Mouse (Mus musculus) embryonic facial prominence, embryonic 11.5 days (tissue): ENCODE results near the gene Per1. TPM values are rescaled to one million over a fixed set of nuclear protein-coding genes. Genes with fewer than 3 reads are reported as not detected.
A peak's percentile ranks its signal among the peaks of the same experiment; 100 is the strongest.

ENCODE experiments used
- ATAC-seq: fragments of 200-750 bp; cut with Nextera tagmentation; replicated peaks from 2 replicates; pipeline ENCODE4 v1.8.0; 2017; ENCODE audit warnings: low read depth; ENCODE audit not compliant: insufficient number of reproducible peaks, low FRiP score, low TSS enrichment
- DNase-seq: peaks from one replicate; pipeline ENCODE4 v3.0.0-alpha.2; 2015; ENCODE audit warnings: low spot score
- H3K27ac ChIP-seq: fragments of 300-500 bp; sonication (generic); replicated peaks from 2 replicates; pipeline ENCODE4 v1.5.1; 2014; ENCODE audit warnings: mild to moderate bottlenecking, low read depth, low read length, control low read depth
- H3K27me3 ChIP-seq: fragments of 300-500 bp; sonication (generic); 2 replicates; pipeline ENCODE4 v1.6.1; 2014; ENCODE audit warnings: mild to moderate bottlenecking, low read length, moderate library complexity, mixed read lengths; ENCODE audit not compliant: control insufficient read depth, insufficient read depth
- H3K36me3 ChIP-seq: fragments of 300-500 bp; sonication (generic); replicated peaks from 2 replicates; pipeline ENCODE4 v1.6.1; 2014; ENCODE audit warnings: low read depth, mild to moderate bottlenecking, low read length, moderate library complexity, mixed read lengths; ENCODE audit not compliant: control insufficient read depth, insufficient read depth
- H3K4me1 ChIP-seq: fragments of 300-500 bp; sonication (generic); 2 replicates; pipeline ENCODE4 v1.6.1; 2014; ENCODE audit warnings: low read length, mixed read lengths; ENCODE audit not compliant: control insufficient read depth, insufficient read depth
- H3K4me2 ChIP-seq: fragments of 300-500 bp; sonication (generic); 2 replicates; pipeline ENCODE4 v1.6.1; 2014; ENCODE audit warnings: low read depth, mild to moderate bottlenecking, control low read depth, low read length, moderate library complexity
- H3K4me3 ChIP-seq: fragments of 300-500 bp; sonication (generic); 2 replicates; pipeline ENCODE4 v1.5.1; 2014; ENCODE audit warnings: low read depth, low read length, control low read depth
- H3K9ac ChIP-seq: fragments of 300-500 bp; sonication (generic); replicated peaks from 2 replicates; pipeline ENCODE4 v1.6.1; 2014; ENCODE audit warnings: mild to moderate bottlenecking, control low read depth, low read length
- H3K9me3 ChIP-seq: fragments of 300-500 bp; sonication (generic); replicated peaks from 2 replicates; pipeline ENCODE4 v1.6.1; 2016; ENCODE audit warnings: mild to moderate bottlenecking, low read length, inconsistent platforms, mixed read lengths; ENCODE audit not compliant: control insufficient read depth
- WGBS: fragments of 180-500 bp; shearing (Covaris S2); extraction: QIAGEN DNeasy Blood & Tissue Kit; methylation state at CpG from one replicate; pipeline ENCODE4 v1.1.7; 2014; 5-methylcytosine and 5-hydroxymethylcytosine counted together
- polyA plus RNA-seq: library from polyadenylated mRNA; unstranded; fragments of >200 nt; fragmentation: Nextera tagmentation; extraction: Ambion mirVana; gene quantifications from 2 replicates; pipeline ENCODE4 v1.2.1, GENCODE M21; 2014

Gene Per1
- polyA plus RNA-seq, 1 experiment from 2014 or later, result 5.5 TPM

GRCm38 (mm10) chr11:69073951-69074775, 20.9 kb upstream of the Per1 start:
- DNase-seq, result no peak
- Histone ChIP-seq H3K9ac (peak overlapping the region; percentile 13; the same call in 1 of the 2 replicates), H3K36me3 (no peaks in the 10 kb centered on the region), H3K4me1 (no peaks in the 10 kb centered on the region), H3K4me2 (no peak overlapping the region), H3K27ac (no peak overlapping the region; the same call in 1 of the 2 replicates), H3K4me3 (no peak overlapping the region), H3K9me3 (no peaks in the 10 kb centered on the region), H3K27me3 (no peaks in the 10 kb centered on the region)
- 49% methylated on average over 6 of the region's 6 CpGs for WGBS
- no peak for ATAC-seq

GRCm38 (mm10) chr11:69074776-69075069, 20.3 kb upstream of the Per1 start:
- Histone ChIP-seq H3K27me3 (no peaks in the 10 kb centered on the region), H3K36me3 (no peaks in the 10 kb centered on the region), H3K4me2 (no peak overlapping the region), H3K27ac (no peak overlapping the region), H3K9ac (no peak overlapping the region), H3K4me3 (no peak overlapping the region), H3K4me1 (no peaks in the 10 kb centered on the region), H3K9me3 (no peaks in the 10 kb centered on the region)
- 39% methylated on average over 2 of the region's 2 CpGs for WGBS
- no peak for ATAC-seq
- no peak for DNase-seq

GRCm38 (mm10) chr11:69075764-69076479, 19.1 kb upstream of the Per1 start:
- Histone ChIP-seq H3K9ac (no peak overlapping the region), H3K27me3 (no peaks in the 10 kb centered on the region), H3K4me2 (no peak overlapping the region), H3K27ac (no peak overlapping the region), H3K9me3 (no peaks in the 10 kb centered on the region), H3K36me3 (no peaks in the 10 kb centered on the region), H3K4me1 (no peaks in the 10 kb centered on the region), H3K4me3 (no peak overlapping the region)
- no peak for DNase-seq
- no peak for ATAC-seq
- 50% methylated on average over 8 of the region's 9 CpGs for WGBS

GRCm38 (mm10) chr11:69076572-69076971, 18.4 kb upstream of the Per1 start:
- Histone ChIP-seq H3K27me3 (no peaks in the 10 kb centered on the region), H3K4me3 (no peak overlapping the region), H3K36me3 (no peaks in the 10 kb centered on the region), H3K9me3 (no peaks in the 10 kb centered on the region), H3K4me2 (no peak overlapping the region), H3K9ac (no peak overlapping the region), H3K27ac (no peak overlapping the region), H3K4me1 (no peaks in the 10 kb centered on the region)
- 72% methylated on average over 5 of the region's 5 CpGs for WGBS
- ATAC-seq (no peak), DNase-seq (no peak)

GRCm38 (mm10) chr11:69077316-69077715, 17.7 kb upstream of the Per1 start:
- ATAC-seq, result no peak
- H3K4me1 ChIP-seq, result no peaks in the 10 kb centered on the region
- no peak for DNase-seq
- H3K36me3 ChIP-seq, result no peaks in the 10 kb centered on the region
- H3K9me3 ChIP-seq, result no peaks in the 10 kb centered on the region
- 86% methylated on average over 9 of the region's 9 CpGs for whole genome bisulfite sequencing
- no peak overlapping the region for H3K27ac ChIP-seq
- H3K9ac ChIP-seq, result no peak overlapping the region
- no peaks in the 10 kb centered on the region for H3K27me3 ChIP-seq
- H3K4me3 ChIP-seq, result no peak overlapping the region
- H3K4me2 ChIP-seq, result no peak overlapping the region

- DNase-seq, result no peak
- ATAC-seq, result no peak
- Histone ChIP-seq H3K4me1 (no peaks in the 10 kb centered on the region), H3K9ac (no peak overlapping the region), H3K36me3 (no peaks in the 10 kb centered on the region), H3K4me2 (no peak overlapping the region; the same call in 1 of the 2 replicates), H3K4me3 (no peak overlapping the region), H3K27ac (no peak overlapping the region), H3K27me3 (no peaks in the 10 kb centered on the region), H3K9me3 (no peaks in the 10 kb centered on the region)
- WGBS, result 83% methylated on average over 6 of the region's 6 CpGs
These were observed 17.0 kb upstream of the Per1 start for GRCm38 (mm10) chr11:69078041-69078440.

GRCm38 (mm10) chr11:69078805-69079438, 16.1 kb upstream of the Per1 start:
- Histone ChIP-seq H3K9ac (no peak overlapping the region), H3K36me3 (no peaks in the 10 kb centered on the region), H3K27me3 (no peaks in the 10 kb centered on the region), H3K4me3 (no peak overlapping the region), H3K4me1 (no peaks in the 10 kb centered on the region), H3K4me2 (no peak overlapping the region), H3K27ac (no peak overlapping the region), H3K9me3 (no peaks in the 10 kb centered on the region)
- ATAC-seq (no peak), DNase-seq (no peak)
- 68% methylated on average over 5 of the region's 5 CpGs for WGBS
